Mouse (Mus musculus) adrenal gland, adult (tissue): ENCODE data around the gene Ankrd24.

Source experiments
- DNase-seq, 2 experiments: peaks; one replicate each; pipeline ENCODE4 v3.0.0; 2022 to 2023; ENCODE audit warnings: low spot score in 1 of 2; ENCODE audit not compliant: inconsistent age in 2 of 2

Gene Ankrd24

DNA sequence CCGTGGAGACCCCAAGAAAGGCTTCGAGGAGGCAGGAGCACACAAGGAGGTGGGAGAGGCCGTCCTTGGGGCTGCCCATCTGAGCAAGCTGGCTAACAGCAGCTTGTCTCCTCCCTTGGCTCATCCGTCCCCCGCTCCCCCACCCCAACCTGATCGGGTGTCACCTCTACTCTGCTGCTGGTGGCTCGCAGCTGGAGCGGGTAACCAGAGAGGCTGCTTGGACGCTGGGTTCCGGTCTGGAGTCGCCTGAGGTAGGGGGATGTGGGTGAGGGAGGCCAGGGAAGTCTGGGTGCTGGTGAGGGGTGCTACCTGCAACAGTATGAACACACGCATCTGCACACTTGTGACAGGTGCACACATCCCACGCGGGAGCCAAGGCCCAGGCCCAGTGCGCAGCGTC, at the start of gene Ankrd24:
Gene Ankrd24, plus strand, starts transcription at position 151 of the 400 bp plus-strand sequence.
- DNase-seq, result peak; percentile 41 to 42

- DNase-seq, result no peak
These were observed 48.4 kb upstream of the Ankrd24 start for GRCm38 (mm10) chr10:81579967-81580366.

DNA sequence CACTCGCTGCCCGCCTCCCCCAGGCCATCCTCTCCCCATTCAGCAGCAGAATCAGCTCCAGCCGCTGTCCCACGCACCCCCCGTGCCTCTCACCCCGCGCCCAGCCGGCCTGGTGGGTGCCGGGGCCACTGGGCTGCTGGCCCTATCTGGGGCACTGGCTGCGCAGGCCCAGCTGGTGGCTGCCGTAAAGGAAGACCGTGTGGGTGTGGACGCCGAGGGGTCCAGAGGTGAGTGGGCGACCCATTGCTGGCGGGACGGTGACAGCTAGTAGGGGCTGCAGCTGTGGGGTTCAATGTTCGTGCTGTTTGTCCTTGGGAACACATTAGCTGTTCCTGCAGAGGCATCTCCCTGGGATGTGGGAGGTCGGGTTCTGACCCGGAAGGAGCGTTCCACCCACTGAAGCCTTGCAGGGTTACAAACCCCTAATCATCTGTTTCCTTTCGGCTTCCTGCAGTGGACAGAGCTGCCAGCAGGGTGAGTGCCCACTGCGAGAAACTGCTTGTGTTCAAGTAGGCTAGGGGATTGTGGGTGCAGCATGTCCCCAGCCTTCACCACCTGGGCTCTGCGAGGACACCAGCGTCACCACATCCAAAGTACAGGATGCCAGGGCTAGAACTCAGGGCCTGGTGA, 47.8 kb upstream of the Ankrd24 start:
- peak in 1 of 2 experiments; percentile 46 for DNase-seq

GRCm38 (mm10) chr10:81583347-81583746, 45.0 kb upstream of the Ankrd24 start:
- peak; percentile 43 to 72 for DNase-seq

GRCm38 (mm10) chr10:81588739-81589138, 39.6 kb upstream of the Ankrd24 start:
- no peak for DNase-seq

GRCm38 (mm10) chr10:81591846-81592245, 36.5 kb upstream of the Ankrd24 start:
- no peak for DNase-seq

- no peak for DNase-seq
These were observed 35.7 kb upstream of the Ankrd24 start for GRCm38 (mm10) chr10:81592631-81593030.

DNA sequence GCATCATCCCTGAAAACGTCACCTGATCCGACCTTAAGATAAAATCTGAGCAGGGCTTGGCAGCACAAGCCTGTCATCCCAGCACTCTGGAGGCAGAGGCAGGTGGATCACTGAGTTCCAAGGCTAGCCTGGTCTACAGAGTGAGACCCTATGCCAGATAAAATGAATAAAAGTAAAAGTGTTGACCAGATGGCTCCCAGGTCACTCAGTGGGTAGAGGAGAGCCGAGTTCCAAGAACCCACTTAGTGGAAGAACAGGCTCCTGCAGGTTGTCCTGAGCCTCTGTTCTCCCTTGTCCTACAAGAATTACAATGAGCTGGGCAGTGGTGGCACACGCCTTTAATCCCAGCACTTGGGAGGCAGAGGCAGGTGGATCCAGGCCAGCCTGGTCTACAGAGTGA, 35.1 kb upstream of the Ankrd24 start:
- DNase-seq, result no peak

GRCm38 (mm10) chr10:81593935-81594334, 34.4 kb upstream of the Ankrd24 start:
- DNase-seq, result no peak

DNA sequence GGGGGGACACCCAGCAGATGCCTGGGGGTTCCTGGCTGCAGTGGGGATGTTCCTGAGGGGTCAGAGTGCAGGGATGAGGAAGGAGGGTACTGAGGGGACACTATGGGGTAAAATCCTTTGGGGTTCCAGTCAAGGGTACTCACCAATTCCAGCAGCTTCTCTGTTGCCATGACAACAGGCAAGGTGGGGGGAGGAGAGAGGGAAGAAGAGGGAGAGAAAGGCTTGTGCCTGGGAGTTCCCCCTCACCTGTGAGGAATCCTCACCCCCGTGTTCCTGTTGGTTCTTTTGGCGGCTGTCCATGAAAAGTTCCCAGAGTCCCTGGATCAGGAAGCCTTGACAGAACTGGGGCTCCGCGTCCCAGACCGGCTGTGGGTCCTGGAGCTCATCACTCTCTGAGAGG, 32.7 kb upstream of the Ankrd24 start:
- peak in 1 of 2 experiments; percentile 51 for DNase-seq

- peak; percentile 67 to 79 for DNase-seq
These were observed 31.7 kb upstream of the Ankrd24 start for GRCm38 (mm10) chr10:81596611-81597010.

GRCm38 (mm10) chr10:81597137-81597950, 31.0 kb upstream of the Ankrd24 start:
- DNase-seq, result peak; percentile 80 to 86

GRCm38 (mm10) chr10:81598342-81598741, 30.0 kb upstream of the Ankrd24 start:
- DNase-seq, result no peak

DNA sequence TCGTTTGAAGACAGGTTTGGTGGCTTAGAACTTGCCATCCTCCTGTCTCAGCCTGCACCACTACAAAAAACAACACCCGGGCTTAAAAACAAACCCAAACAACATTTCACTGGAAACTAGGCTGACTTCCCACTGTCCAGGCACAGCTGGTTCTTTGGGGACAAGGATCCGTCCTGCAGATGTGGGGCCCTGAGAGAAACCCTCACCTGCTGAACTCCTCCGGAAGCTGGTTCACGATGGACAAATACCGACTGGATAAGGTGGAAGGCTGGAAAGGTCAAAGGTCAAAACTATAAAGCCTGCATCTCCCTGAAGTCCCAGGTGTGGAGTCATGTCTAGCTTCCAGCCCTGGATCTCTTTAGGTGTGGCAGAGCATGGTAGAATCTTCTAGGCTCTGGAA, 29.5 kb upstream of the Ankrd24 start:
- DNase-seq, result no peak

DNA sequence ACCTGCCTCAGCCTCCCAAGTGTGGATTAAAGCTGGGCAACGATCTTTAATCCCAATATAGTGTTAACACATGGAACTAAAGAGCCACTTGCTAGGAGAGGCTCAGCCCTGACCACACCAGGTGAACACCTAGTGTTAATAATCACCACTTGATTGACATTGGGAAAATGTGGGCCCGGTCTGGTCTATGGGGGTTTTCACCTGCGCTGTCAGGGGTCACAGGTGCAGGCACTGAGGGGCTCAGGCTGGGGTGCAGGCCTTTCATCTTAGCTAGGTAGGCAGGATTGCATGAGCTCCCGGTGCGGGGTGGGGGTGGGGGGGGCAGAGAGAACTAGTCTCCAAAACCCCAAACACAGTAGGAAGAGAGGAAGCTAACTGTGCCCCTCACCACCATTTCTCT, 28.7 kb upstream of the Ankrd24 start:
- DNase-seq, result no peak

DNA sequence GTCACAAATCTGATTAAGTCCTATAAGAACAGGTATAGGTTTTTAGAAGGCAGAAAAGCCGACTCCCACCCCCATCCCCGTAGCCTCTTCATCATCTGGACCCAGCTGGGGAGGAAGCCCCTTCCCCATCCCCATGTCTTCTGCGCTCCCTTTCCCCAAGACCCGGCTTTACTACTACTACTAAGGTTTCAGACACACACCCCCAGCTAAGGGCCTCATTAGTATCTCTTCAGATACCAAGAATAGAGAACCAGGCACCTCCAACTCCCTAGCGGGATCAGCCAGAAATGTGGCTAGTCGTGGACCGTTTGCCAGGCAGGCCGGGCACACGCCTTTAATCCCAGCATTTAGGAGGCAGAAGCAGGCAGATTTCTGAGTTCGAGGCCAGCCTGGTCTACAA, 28.2 kb upstream of the Ankrd24 start:
- no peak for DNase-seq

GRCm38 (mm10) chr10:81600738-81601203, 27.6 kb upstream of the Ankrd24 start, which contains the start of gene Tle6:
TSS of gene Tle6 (minus strand) at chr10:81601073.
- DNase-seq, result peak; percentile 98

GRCm38 (mm10) chr10:81601396-81601905, 26.9 kb upstream of the Ankrd24 start:
- DNase-seq, result peak in 1 of 2 experiments; percentile 64

DNA sequence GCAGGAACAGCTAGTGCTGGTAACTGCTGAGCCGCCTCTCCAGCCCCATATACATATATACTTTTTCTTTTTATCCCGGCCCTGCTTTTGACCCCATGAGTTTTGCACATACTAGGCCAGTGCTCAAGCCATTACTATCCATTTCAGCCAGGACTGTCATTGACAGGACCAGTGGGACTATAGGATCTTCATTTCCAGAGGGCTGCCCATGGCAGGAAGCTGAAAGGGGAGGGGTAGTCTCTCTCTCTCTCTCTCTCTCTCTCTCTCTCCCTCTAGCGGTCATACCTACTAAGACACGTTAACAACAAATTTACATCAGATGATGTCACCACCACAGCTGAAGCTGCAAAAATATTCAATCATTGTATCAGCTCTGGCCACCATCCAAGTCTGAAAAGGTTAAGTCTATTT, 25.6 kb upstream of the Ankrd24 start:
- peak; percentile 45 to 81 for DNase-seq

DNA sequence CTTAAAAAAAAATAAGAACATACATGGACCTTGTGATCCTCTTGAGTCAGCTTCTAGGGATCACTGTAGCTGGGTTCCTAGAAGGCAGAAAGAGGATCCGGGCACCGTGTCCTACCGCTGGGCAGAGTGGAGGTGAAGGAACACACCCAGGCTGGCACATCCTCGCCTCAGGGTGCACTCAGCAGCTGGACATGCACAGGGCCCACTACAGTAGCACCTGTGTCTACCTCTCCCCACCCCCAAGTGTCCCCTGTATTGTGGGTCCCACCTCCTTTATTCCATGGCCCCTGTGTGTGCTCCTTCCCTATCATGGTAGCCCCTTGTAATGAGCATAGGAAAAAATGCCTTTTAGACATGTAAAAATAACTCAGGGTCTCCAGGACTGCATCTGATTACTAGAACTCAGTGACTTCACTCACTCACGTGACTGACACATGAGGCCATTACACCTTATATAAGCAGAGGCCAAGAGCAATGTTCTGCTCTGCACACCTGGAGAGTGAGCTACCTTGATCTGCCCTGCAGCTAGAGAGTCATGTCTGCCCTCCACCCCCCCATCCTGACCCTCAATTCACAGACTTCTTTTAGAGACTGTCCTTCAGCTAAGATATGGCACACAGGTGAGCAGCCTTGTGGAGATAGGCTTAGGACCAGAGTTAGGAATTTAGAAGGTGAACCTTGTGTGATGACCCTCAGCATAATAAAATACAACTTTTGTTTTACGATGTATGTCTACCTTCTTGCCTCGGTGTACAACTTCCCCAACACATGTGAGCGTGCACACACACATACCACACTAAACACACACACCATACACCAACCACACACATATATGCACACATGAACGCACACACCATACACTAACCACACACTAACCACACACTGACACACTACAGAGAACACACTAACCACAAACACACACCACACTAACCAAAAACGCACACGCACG, 24.0 kb upstream of the Ankrd24 start:
- peak; percentile 37 to 58 for DNase-seq
